Mouse (Mus musculus): ENCODE results near the gene Xylt1. TPM values are rescaled to one million over a fixed set of nuclear protein-coding genes. Genes with fewer than 3 reads are reported as not detected.

Gene Xylt1
- polyA plus RNA-seq, 1 experiment from 2014 or later = 0.48 TPM

DNA sequence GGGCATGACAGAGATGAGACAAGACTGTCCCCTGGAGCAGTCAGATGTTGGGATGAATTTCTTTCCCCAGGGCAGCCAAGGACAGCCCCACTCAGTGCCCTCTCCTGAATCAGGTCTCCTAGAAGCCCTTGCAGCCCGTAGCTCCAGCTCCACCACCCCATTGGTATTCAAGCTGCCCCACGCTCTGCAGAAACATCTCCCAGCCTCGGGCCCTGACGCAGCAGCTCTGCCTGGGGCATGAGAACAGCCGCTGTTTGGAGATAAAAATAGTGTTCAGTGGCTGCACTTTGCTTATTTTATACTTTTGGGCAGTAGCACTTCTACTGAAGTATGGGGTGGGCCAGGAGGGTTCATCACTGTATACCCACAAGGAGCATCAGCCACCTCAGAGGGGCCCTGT is 144.9 kb downstream of the Xylt1 start:
- H3K4me2 ChIP-seq (ENCODE audit: low read depth, low read length) = no peak overlapping the region
- no peaks in the 10 kb centered on the region for H3K36me3 ChIP-seq (ENCODE audit: control insufficient read depth, insufficient read depth, low read length)
- no peak overlapping the region for H3K9ac ChIP-seq (ENCODE audit: low read depth, low read length)
- 0 out of 2 replicates have a peak, but pooled peaks cover 4% of the 10 kb centered on the region for H3K9me3 ChIP-seq (ENCODE audit: control insufficient read depth, low read length)
- no peaks in the 10 kb centered on the region for H3K4me1 ChIP-seq (ENCODE audit: control insufficient read depth, insufficient read depth, low read length)
- H3K4me3 ChIP-seq (ENCODE audit: low read length) = no peak overlapping the region
- no peaks in the 10 kb centered on the region for H3K27me3 ChIP-seq (replicated peaks; ENCODE audit: control insufficient read depth, insufficient read depth, low read length)
- no peak for ATAC-seq
- WGBS = 87% methylated on average over 5 of the region's 5 CpGs
- no peak overlapping the region for H3K27ac ChIP-seq (ENCODE audit: low read length)

DNA sequence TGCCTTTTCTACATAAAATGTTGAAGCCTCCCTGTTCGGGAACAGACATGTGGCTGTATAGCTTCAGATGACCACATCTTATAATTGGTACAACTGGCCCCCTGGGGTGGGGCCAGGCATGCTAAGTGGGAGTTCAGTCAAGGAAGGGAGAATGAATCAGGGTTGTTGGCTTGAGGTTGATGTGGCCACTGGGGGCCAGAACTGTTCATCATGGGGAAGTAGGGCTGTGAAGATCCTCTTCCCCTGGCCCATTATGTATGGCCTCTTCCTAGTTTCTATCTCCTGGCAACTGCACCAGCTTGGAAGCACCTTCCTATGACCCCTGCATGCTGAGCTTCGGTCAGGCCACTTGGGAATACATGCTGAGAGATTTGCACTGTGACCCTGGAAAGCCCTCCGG is 145.8 kb downstream of the Xylt1 start:
- WGBS = 85% methylated on average over 3 of the region's 3 CpGs
- Histone ChIP-seq H3K36me3 (ENCODE audit: control insufficient read depth, insufficient read depth, low read length) (no peaks in the 10 kb centered on the region), H3K4me2 (ENCODE audit: low read depth, low read length) (no peak overlapping the region), H3K4me1 (ENCODE audit: control insufficient read depth, insufficient read depth, low read length) (no peaks in the 10 kb centered on the region), H3K4me3 (ENCODE audit: low read length) (no peak overlapping the region), H3K27ac (ENCODE audit: low read length) (no peak overlapping the region), H3K9me3 (ENCODE audit: control insufficient read depth, low read length) (no peaks in the 10 kb centered on the region), H3K27me3 (replicated peaks; ENCODE audit: control insufficient read depth, insufficient read depth, low read length) (no peaks in the 10 kb centered on the region), H3K9ac (ENCODE audit: low read depth, low read length) (no peak overlapping the region)
- ATAC-seq = no peak

DNA sequence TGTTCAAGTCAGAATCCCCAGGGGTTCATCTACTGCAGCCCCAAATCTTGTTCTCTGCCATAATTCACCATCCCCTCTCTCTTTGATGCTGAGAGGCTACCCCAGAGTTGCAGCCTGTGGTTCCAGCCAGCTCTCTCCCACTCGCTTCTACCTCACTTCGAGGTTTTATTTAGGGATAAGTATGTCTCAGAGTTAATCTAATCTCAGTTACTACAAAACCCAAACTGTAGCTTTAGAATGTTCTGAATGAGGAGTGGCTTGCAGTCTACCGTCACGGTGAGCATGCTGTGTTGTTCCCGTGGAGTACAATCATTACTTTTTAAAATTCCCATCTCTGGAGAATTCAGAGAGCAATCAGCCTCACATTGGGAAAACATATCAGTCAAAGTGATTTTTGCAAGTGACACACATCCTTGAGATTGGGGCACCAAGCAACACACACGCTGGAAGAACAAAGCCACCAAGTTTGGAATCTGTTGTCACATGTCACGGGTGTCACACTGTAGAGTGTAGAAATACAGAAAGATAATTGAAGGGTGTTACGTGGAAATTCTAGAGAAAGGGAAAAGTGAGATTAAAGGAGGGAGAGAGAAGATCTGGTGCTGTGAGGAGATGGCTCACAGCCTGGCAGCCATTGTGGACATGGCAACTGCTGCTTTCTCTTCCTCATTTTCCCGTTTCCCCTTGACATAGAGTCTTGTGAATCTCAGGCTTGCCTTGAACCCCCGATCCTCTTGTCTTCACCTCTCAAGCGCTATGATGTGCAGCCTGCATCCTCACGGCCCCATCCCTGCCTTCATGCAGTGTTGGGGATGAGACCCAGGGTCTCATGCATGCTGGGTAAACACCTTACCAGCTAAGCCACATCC is 149.2 kb downstream of the Xylt1 start:
- H3K4me2 ChIP-seq (ENCODE audit: low read depth, low read length) = no peak overlapping the region
- no peaks in the 10 kb centered on the region for H3K27me3 ChIP-seq (replicated peaks; ENCODE audit: control insufficient read depth, insufficient read depth, low read length)
- H3K4me3 ChIP-seq (ENCODE audit: low read length) = no peak overlapping the region
- no peak overlapping the region for H3K9ac ChIP-seq (ENCODE audit: low read depth, low read length)
- 83% methylated on average over 12 of the region's 12 CpGs for WGBS
- no peak for ATAC-seq
- no peak overlapping the region for H3K27ac ChIP-seq (ENCODE audit: low read length)
- H3K36me3 ChIP-seq (ENCODE audit: control insufficient read depth, insufficient read depth, low read length) = no peaks in the 10 kb centered on the region
- no peaks in the 10 kb centered on the region for H3K9me3 ChIP-seq (ENCODE audit: control insufficient read depth, low read length)
- no peaks in the 10 kb centered on the region for H3K4me1 ChIP-seq (ENCODE audit: control insufficient read depth, insufficient read depth, low read length)

DNA sequence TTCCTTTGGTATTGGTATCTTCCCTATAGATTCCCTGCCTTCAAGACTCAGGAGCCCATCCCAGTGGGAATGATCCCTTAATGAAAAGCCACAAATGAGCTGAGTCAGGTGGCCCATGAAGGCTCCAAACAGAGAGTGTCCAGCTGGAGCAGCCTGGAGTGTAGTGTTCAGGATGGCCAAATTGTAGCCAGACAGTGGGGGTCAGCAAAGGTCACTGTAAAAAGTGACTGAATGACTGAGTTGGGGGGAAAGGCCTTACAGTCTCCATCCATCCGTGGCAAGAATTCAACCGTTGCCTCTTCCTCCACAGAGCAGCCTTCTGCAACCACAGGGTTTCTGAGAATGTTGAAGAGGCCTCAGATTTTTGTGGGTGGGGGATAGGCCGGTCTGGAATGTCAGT is 151.9 kb downstream of the Xylt1 start:
- H3K4me2 ChIP-seq (ENCODE audit: low read depth, low read length) = no peak overlapping the region
- no peak overlapping the region for H3K27ac ChIP-seq (ENCODE audit: low read length)
- no peak overlapping the region for H3K9ac ChIP-seq (ENCODE audit: low read depth, low read length)
- WGBS = 45% methylated on average over 3 of the region's 3 CpGs
- no peaks in the 10 kb centered on the region for H3K36me3 ChIP-seq (ENCODE audit: control insufficient read depth, insufficient read depth, low read length)
- H3K9me3 ChIP-seq (ENCODE audit: control insufficient read depth, low read length) = no peaks in the 10 kb centered on the region
- H3K4me3 ChIP-seq (ENCODE audit: low read length) = no peak overlapping the region
- no peaks in the 10 kb centered on the region for H3K27me3 ChIP-seq (replicated peaks; ENCODE audit: control insufficient read depth, insufficient read depth, low read length)
- ATAC-seq = no peak
- H3K4me1 ChIP-seq (ENCODE audit: control insufficient read depth, insufficient read depth, low read length) = no peaks in the 10 kb centered on the region

DNA sequence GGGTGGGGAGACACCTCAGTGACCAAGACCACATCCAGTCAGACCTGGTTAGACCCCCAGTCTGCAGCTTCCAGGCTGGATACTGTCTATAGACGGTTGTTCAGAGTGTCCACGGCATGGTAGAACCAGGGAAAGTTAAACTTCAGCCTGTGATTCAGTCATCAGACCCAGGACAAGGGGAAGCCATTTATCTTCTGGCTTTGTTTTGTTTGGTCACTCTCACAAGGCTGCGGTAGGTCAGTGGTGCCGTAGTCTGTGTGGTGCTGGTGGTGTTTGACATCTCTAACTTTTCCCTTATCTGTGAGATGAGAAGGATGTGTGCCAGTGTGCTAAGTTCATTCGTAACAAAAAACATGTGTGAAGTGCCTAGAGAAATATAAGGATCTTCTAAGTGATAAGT is 152.4 kb downstream of the Xylt1 start:
- Histone ChIP-seq H3K27me3 (replicated peaks; ENCODE audit: control insufficient read depth, insufficient read depth, low read length) (no peaks in the 10 kb centered on the region), H3K4me2 (ENCODE audit: low read depth, low read length) (no peak overlapping the region), H3K9me3 (ENCODE audit: control insufficient read depth, low read length) (no peaks in the 10 kb centered on the region), H3K4me1 (ENCODE audit: control insufficient read depth, insufficient read depth, low read length) (no peaks in the 10 kb centered on the region), H3K9ac (ENCODE audit: low read depth, low read length) (no peak overlapping the region), H3K27ac (ENCODE audit: low read length) (no peak overlapping the region), H3K36me3 (ENCODE audit: control insufficient read depth, insufficient read depth, low read length) (no peaks in the 10 kb centered on the region), H3K4me3 (ENCODE audit: low read length) (no peak overlapping the region)
- 47% methylated on average over 5 of the region's 5 CpGs for WGBS
- no peak for ATAC-seq

DNA sequence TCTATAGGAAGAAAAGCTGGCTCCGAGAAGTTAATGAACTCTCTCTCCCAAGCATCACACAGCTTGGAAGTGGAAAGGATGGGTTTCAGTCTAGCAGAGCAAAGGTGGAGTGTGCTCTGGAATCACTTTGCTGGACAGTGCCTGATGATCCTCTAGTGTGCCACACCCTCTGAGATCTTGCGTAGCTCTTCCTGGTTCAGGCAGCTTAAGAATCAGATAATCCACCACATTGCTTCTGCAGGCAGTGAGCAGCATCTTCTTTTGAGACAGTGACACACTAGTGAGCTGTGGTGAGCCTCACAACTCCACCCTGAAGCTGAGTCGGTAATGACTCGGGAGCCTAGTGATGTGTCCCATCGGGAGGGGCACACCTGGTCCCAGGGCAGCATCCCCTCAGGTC is 159.2 kb downstream of the Xylt1 start:
- Histone ChIP-seq H3K27me3 (replicated peaks; ENCODE audit: control insufficient read depth, insufficient read depth, low read length) (no peaks in the 10 kb centered on the region), H3K27ac (ENCODE audit: low read length) (no peak overlapping the region), H3K9ac (ENCODE audit: low read depth, low read length) (no peak overlapping the region), H3K4me3 (ENCODE audit: low read length) (no peak overlapping the region), H3K9me3 (ENCODE audit: control insufficient read depth, low read length) (no peaks in the 10 kb centered on the region), H3K4me1 (ENCODE audit: control insufficient read depth, insufficient read depth, low read length) (0 out of 2 replicates have a peak, but pooled peaks cover 3% of the 10 kb centered on the region), H3K36me3 (ENCODE audit: control insufficient read depth, insufficient read depth, low read length) (no peaks in the 10 kb centered on the region), H3K4me2 (ENCODE audit: low read depth, low read length) (no peak overlapping the region)
- ATAC-seq = no peak
- WGBS = 63% methylated on average over 5 of the region's 5 CpGs

DNA sequence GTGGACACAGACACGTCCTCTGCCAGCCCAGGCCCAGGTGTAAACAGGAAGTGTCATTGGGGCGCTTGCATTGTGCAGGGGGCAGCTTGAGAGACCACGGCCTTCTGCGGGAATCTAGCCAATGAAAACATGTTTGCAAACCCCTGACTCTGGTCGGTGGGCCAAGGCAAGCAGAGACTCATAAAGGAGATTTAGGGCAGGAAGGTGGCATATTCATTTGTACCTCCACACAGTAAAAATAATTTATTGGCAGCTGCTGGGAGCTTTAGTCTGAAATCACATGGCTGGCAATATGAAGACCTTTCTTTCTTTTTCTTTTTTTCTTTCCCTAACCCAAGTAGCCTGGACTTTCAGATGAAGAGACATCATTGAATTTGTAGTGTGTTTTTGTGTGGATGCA is 159.6 kb downstream of the Xylt1 start:
- Histone ChIP-seq H3K9me3 (ENCODE audit: control insufficient read depth, low read length) (no peaks in the 10 kb centered on the region), H3K4me2 (ENCODE audit: low read depth, low read length) (no peak overlapping the region), H3K36me3 (ENCODE audit: control insufficient read depth, insufficient read depth, low read length) (no peaks in the 10 kb centered on the region), H3K9ac (ENCODE audit: low read depth, low read length) (no peak overlapping the region), H3K4me3 (ENCODE audit: low read length) (no peak overlapping the region), H3K27me3 (replicated peaks; ENCODE audit: control insufficient read depth, insufficient read depth, low read length) (no peaks in the 10 kb centered on the region), H3K4me1 (ENCODE audit: control insufficient read depth, insufficient read depth, low read length) (0 out of 2 replicates have a peak, but pooled peaks cover 3% of the 10 kb centered on the region), H3K27ac (ENCODE audit: low read length) (no peak overlapping the region)
- ATAC-seq = no peak
- WGBS = 45% methylated on average over 5 of the region's 5 CpGs

DNA sequence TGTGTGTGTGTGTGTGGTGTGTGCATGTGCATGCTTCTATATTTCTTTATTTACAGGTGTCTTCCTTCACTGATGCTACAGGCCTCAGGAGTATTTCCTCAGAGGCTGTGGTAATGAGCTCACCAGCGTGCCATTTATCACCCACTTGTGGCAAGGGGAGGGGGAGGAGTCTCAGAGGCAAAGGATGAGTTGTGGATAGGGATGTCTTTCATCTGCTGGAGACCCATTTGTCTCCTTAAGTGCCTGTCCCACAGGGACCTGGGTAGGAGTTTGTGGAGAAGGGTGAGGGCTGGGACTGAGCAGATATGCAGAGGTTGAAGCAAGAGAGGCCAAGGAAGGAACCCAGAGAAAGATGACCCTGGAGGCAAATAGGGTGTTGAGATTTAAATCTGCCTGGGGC is 160.3 kb downstream of the Xylt1 start:
- Histone ChIP-seq H3K4me1 (ENCODE audit: control insufficient read depth, insufficient read depth, low read length) (0 out of 2 replicates have a peak, but pooled peaks cover 3% of the 10 kb centered on the region), H3K4me3 (ENCODE audit: low read length) (no peak overlapping the region), H3K9me3 (ENCODE audit: control insufficient read depth, low read length) (no peaks in the 10 kb centered on the region), H3K9ac (ENCODE audit: low read depth, low read length) (no peak overlapping the region), H3K4me2 (ENCODE audit: low read depth, low read length) (no peak overlapping the region), H3K36me3 (ENCODE audit: control insufficient read depth, insufficient read depth, low read length) (no peaks in the 10 kb centered on the region), H3K27me3 (replicated peaks; ENCODE audit: control insufficient read depth, insufficient read depth, low read length) (no peaks in the 10 kb centered on the region), H3K27ac (ENCODE audit: low read length) (no peak overlapping the region)
- 43% methylated on average over 1 of the region's 1 CpGs for WGBS
- ATAC-seq = no peak

DNA sequence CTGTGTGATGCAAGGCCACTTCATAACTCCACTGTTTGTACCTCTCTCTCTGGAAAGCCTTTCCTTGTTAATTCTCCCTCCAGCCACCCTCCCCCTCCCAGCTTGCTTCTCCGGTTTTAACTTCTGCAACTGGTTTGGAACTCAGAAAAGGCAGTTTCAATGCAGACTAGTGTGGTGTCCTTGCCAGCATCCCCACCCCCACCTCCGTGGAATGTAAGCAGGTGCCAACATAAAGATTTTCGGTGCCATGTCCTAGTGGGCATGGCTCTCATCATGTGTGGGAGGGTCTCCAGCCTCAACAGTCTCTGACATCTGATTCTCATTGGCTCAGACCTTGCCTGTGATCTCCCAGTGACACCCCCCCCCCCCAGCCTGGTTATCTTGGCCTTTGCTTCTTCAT is 160.9 kb downstream of the Xylt1 start:
- WGBS = 67% methylated on average over 3 of the region's 3 CpGs
- H3K27ac ChIP-seq (ENCODE audit: low read length) = no peak overlapping the region
- ATAC-seq = no peak
- H3K4me3 ChIP-seq (ENCODE audit: low read length) = no peak overlapping the region
- 0 out of 2 replicates have a peak, but pooled peaks cover 3% of the 10 kb centered on the region for H3K4me1 ChIP-seq (ENCODE audit: control insufficient read depth, insufficient read depth, low read length)
- no peaks in the 10 kb centered on the region for H3K27me3 ChIP-seq (replicated peaks; ENCODE audit: control insufficient read depth, insufficient read depth, low read length)
- H3K4me2 ChIP-seq (ENCODE audit: low read depth, low read length) = no peak overlapping the region
- H3K9ac ChIP-seq (ENCODE audit: low read depth, low read length) = no peak overlapping the region
- H3K9me3 ChIP-seq (ENCODE audit: control insufficient read depth, low read length) = no peaks in the 10 kb centered on the region
- H3K36me3 ChIP-seq (ENCODE audit: control insufficient read depth, insufficient read depth, low read length) = no peaks in the 10 kb centered on the region

Data from intestine, embryonic 16.5 days (tissue).